Mouse (Mus musculus) brain, embryonic 14.5 days (tissue): ENCODE measurements at regions not wholly inside any gene's neighbourhood (a gene's known extent, or its start where the extent isn't known, plus 50 kb on each side); places are given as distances from the start of the nearest gene placed in this dataset.

Experiments
- DNase-seq: peaks from one replicate; pipeline ENCODE4 v3.0.0-alpha.2; 2011; ENCODE audit warnings: low read depth
- CTCF ChIP-seq: fragments of 200-500 bp; IDR thresholded peaks from 2 replicates; pipeline ENCODE4 v1.5.1; 2012; ENCODE audit warnings: inconsistent platforms, mild to moderate bottlenecking, moderate library complexity, borderline replicate concordance; ENCODE audit not compliant: insufficient read depth, insufficient read length; ENCODE audit errors: extremely low read depth
- POLR2A ChIP-seq: fragments of 200-500 bp; IDR thresholded peaks from 2 replicates; pipeline ENCODE4 v1.6.1; 2012; ENCODE audit warnings: mild to moderate bottlenecking, inconsistent platforms, borderline replicate concordance; ENCODE audit not compliant: poor library complexity, insufficient read depth, insufficient read length, severe bottlenecking; ENCODE audit errors: extremely low read depth

DNA sequence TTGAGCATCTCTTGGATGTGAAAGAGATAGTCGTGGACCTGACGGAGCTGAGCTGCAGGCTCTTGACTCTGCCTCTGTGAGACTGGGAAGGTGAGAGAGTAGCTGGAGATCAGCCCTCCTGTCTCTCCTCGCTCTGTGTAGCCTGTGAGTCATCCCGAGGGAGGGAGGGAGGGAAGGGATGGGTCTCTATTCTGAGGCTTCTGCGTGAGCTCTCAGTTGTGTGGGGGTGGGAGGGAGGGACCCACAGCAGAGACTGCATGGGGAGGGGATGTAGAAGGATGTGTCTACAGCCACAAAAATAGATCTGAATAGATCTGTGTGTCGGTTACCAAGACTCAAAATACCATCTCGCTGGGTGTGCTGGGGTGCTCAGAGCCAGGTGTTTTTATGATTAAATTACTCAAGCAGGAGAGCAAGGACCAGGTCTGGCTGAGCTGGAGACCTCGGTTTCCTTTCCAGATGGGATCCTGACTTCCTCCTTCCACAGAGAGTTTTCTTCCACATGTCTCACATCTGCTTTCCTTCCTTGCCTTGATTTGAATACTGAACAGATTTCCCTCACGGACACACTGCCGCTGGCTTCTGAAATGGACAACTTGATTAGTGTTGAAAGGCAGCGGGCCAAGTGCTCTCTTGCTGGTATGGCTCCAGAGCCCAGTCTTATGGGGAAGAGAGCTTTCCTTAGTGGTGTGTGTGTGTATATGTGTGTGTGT, 71.4 kb upstream of the 1700024P04Rik start:
- TF ChIP-seq POLR2A, result no peak
- TF ChIP-seq CTCF, result no peak
- DNase-seq, result peak; percentile 51

DNA sequence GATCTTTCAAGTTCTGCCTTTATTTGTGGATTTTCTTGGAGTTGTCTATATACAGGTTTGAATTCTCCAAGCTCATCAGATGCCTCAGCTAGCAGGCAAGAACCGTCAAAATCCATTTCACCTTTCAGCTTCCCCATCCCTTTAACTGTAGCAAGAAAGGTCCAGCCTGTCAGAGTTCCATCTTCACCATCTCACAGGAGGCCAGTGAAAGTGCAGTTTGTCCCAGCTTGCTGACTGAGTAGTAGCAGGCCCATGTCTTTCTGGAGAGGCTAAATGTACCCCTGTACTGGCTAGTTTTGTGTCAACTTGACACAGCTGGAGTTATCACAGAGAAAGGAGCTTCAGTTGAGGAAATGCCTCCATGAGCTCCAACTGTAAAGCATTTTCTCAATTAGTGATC, 67.7 kb upstream of the 1700024P04Rik start:
- no peak for DNase-seq
- TF ChIP-seq CTCF, result no peak
- TF ChIP-seq POLR2A, result no peak

DNA sequence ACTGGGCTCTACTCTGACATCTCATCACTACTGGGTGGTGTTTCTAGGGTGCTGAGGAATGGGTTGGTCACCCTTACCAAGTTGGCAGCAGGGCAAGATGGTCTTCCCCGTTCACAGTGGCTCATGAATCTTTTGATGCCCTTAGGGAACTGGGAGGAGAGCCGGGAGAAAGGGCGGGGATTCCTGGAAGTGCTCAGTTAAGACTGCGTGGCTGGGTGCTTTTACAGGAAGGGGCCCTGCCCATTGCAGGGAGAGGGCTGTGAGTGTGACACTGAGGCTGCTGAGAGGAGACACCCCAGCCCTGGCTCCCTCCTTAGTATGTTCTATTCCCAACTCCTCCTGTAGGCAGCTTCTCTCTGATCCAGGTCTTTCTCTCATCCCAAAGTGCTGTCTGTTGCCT, 65.3 kb upstream of the 1700024P04Rik start:
- TF ChIP-seq POLR2A, result no peak
- no peak for TF ChIP-seq CTCF
- DNase-seq, result no peak

DNA sequence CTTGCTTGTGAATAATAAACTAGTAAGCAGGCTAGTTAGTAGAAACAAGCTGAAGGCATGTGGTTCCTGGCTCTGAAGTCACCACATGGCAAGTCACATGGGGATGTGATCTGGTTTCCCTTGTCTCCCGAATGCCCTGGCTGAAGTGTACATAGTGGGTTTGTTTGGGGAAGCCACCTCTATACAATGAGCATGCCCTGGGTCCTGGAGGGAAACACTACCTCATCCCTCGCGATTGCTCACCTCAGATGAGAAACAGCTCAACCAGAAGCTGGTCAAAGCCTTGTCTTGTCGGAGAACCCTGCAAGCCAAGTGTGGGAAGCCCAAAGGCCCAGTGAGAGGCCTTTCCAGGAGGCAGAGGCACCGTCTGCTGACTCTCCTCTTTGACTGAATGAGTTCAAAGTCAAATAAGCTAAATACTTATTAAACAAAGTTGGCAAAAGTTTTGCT, 64.3 kb upstream of the 1700024P04Rik start:
- DNase-seq, result no peak
- TF ChIP-seq POLR2A (no peak), CTCF (no peak)

DNA sequence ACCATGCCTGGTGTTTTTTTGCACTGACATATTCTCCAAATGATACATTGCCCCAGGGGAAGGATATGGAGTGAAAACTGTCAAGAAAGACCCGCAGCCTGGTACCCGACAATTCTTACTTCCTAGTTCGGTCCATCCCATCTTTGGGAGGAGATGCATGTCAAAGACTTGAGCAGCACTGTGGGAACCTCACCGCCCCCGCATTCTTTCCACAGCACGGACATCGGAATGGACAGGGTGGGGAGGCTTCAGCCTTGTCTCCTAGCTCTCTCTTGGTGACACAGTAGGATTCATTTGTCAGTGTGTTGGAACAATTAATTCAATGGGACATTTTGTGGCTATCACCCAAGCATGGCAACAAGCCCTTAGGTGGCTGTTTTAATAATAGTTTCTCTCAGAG, 62.9 kb upstream of the 1700024P04Rik start:
- no peak for TF ChIP-seq CTCF
- no peak for TF ChIP-seq POLR2A
- no peak for DNase-seq

DNA sequence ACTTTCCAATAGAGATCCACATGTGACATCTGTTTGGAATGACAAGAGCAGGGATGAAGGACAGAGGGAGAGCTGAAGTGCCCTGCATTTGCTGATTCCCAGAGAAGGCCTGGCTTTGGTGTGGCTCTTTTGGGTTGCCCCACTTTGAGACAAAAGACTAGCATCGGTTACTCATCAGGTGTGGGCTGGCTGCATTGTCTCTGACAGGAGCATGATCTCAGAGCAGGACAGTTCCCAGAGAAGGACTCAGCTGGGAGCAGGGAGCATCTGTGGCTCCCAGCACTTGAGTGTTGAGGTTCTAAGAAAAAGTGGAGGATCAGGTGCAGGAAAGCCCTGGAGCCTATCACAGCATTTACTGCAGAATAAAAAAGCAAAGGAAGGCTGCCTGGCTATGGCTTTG, 62.4 kb upstream of the 1700024P04Rik start:
- DNase-seq, result no peak
- no peak for TF ChIP-seq CTCF

DNA sequence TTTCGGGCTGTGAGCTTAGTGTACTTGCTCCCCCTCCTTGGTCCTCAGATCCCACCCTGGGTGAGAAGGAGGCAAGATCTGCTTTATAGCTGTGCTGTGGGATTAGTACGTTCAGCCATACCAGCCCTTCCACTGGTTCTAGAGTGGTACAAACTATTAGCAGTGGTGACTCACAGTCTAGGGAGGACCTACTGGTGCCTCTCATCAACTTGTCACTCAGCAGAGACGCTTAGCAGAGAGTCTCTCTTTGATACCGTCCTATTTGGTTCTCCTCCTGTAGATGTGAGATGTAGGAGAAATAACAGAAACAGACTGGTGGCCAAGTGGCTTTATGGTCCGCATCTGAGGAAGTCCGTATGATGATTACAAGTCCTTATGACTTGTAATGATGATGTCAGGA, 57.7 kb upstream of the 1700024P04Rik start:
- TF ChIP-seq POLR2A, result no peak
- no peak for TF ChIP-seq CTCF
- DNase-seq, result no peak

DNA sequence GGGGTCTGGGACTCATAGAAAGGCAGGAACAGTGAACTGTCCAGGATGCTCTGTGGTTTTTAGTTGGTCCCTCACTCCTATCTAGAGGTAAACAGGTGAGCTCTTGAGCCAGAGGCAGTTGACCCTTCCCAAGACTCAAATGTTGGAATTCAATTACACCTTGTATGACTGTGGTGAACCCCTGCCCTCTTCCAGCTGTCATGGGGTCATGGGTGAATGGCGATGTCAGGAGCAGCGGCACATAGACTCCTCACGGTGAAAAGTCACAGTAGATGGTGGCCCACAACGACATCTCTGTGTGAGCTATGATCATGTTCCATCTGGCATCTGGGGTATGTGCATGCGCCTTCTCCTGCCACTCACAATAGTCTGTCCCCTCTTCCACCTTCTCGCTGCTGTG, 56.9 kb upstream of the 1700024P04Rik start:
- DNase-seq, result no peak
- TF ChIP-seq CTCF, result no peak
- no peak for TF ChIP-seq POLR2A

DNA sequence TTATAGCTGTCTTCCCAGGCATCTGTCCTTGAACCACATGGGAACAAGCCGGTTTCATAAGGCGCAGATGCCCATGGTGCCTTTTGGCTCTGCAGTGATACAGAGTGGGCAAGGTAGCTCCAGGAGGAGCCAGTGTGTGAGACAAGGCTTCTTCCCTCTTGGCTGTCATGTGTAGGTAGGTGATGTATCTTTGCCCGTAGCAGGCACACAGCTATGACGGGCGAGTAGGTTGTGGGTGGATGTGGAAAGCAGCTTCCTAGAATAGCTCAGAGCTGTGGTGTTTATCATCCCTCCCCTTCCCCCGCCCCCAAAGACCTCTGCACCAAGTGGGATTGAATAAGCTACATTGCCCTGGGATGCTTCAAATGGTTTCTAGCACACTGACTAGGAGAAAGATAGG, 56.5 kb upstream of the 1700024P04Rik start:
- DNase-seq, result no peak
- TF ChIP-seq POLR2A (no peak), CTCF (no peak)

DNA sequence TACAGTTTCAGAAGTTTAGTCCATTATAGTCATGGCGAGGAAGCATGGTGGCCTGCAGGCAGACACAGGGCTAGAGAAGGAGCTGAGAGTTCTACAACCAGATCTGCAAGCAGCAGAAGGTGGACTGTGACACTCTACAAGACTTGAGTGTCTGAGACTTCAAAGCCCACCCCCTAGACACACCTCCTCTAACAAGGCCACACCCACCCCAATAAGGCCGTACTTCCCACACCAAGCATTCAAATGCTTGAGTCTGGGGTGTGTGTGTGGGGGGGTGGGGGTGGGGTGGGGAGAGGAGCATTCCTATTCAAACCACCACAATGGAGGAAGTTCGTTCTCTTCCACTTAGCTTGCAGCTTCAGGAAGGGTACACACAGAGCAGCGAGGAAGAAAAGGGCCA, 55.8 kb upstream of the 1700024P04Rik start:
- no peak for DNase-seq
- no peak for TF ChIP-seq POLR2A
- TF ChIP-seq CTCF, result no peak

DNA sequence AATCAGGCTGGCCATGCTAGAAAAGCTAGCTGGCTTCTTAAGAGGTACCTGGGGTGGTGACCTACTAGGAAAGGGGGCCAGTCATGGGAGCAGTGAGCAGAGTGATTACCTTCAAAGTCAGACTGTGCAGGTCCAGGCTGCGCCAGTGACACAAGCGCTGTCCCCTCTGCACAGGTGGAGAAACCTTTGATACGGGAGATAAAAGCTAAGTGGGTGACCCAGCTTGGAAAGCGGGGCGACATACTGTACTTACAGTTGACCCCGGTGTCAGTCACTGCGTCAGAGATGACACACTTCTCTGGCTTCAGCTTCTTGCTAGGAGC, 54.7 kb upstream of the 1700024P04Rik start:
- TF ChIP-seq CTCF, result no peak
- no peak for TF ChIP-seq POLR2A
- DNase-seq, result no peak

DNA sequence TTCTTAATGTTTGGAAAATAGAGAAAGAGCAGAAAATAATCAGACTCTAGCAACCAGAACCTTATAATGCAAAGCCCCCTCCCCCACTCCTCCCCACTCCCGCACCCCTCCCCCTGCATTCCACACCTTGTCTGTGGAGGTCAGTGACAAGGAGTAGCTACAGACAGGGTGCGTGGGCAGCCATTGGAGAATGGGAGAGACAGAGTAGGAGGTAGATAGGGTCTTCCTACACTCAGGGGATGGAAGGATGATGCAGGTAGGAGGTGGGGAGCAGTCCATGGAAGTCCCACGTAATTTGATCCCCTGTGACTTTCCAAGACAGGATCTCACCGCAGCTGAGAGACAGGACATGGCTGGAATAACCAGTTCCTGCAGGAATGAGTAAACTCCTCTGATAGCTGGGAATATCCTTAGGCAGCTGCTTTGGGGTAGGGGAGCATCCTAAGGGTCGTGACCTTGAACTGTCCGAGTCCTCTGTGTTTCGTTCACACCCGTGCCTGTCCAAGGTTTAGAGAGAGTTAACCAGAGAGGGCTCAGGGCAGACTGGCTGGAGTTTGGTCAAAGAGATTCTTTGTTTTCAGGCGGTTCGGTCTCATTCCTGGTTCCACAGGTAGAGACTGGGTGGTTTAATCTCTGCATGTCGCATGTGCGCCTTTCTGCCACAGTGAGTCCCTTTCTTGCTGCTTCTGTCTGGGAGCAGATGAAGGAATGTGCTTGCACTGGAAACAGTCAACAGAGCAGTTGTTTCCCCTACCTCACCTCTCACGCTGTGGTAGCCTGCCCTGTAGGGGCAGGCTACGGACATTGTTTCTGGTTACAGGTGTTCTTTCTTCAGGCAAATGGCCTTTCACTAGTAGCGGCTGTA, 54.1 kb upstream of the 1700024P04Rik start:
- DNase-seq, result no peak
- no peak for TF ChIP-seq CTCF
- TF ChIP-seq POLR2A, result no peak
